Mouse (Mus musculus): Measurements from ENCODE around the gene E130308A19Rik. TPM values are rescaled to one million over a fixed set of nuclear protein-coding genes. Genes with fewer than 3 reads are reported as not detected.
A peak's percentile ranks its signal among the peaks of the same experiment; 100 is the strongest.

The E130308A19Rik gene
- total RNA-seq, 2 experiments from 2014 or later = 7.8 to 9.5 TPM

- DNase-seq = peak; percentile 94
- intact Hi-C loops (cut with DNase I) = loop anchor here (5.0 kb wide), 2 partner anchors 42 to 122 kb away; no protein-coding TSS in a partner anchor
Measured at GRCm38 (mm10) chr4:59805181-59805967, 179.4 kb downstream of the E130308A19Rik start, which contains the start of gene Snx30. Gene Snx30 (plus strand): TSS chr4:59805840.

GRCm38 (mm10) chr4:59805968-59806878 lies 180.2 kb downstream of the E130308A19Rik start:
- intact Hi-C loops (cut with DNase I) = loop anchor here (5.0 kb wide), 2 partner anchors 41 to 121 kb away; no protein-coding TSS in a partner anchor
- DNase-seq = peak in 1 of 2 experiments; percentile 49

DNA sequence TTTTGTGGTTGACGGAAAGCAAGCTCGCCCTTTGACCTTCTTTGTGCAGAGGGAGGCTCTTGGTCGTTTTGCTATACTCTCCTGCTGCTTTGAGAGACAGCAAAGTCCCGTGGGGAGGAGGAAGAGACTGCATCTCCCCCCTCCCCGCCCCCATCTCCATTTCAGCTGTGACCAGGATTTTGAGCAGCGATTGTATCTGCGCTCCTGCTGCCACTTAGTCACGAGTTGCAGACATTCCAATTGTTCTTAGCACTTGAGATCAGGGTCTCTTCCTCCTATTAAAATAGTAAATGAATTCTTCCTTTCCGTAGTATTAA lies 180.8 kb downstream of the E130308A19Rik start:
- no peak for DNase-seq
- intact Hi-C loops (cut with DNase I) = loop anchor here (5.0 kb wide), 2 partner anchors 40 to 120 kb away; no protein-coding TSS in a partner anchor

DNA sequence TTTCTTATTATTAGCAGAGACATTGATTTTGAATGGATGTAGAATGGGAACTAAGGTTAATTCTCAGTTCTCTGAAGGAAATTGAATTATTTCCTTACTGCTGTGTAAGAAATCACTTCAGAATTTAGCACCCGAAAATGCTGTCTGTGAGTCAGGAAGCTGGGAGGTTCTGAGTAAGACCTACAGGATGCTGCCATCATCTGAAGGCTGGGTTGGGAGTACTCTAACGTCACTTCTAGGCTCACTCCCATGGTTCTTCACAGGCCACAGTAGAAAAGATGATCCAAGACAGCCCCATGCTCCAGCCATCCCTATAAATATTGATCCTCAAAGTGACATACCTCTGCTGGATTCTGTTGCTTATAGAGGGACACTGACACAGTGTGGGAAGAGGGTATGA lies 181.5 kb downstream of the E130308A19Rik start:
- DNase-seq = no peak
- intact Hi-C loops (cut with DNase I) = loop anchor here (5.0 kb wide), 2 partner anchors 40 to 120 kb away; no protein-coding TSS in a partner anchor

GRCm38 (mm10) chr4:59808396-59808795 lies 182.4 kb downstream of the E130308A19Rik start:
- intact Hi-C loops (cut with DNase I) = loop anchor here (5.0 kb wide), 2 partner anchors 39 to 119 kb away; no protein-coding TSS in a partner anchor
- DNase-seq = no peak

Other genes with a start within 250 kb of the E130308A19Rik start
- 1 to 10 TPM in 1 of 2 experiments, under 1 TPM in 1; 0.98 to 1.5 TPM for gene Susd1, start 187.6 kb upstream of the E130308A19Rik start, total RNA-seq (2021)
- 10 to 100 TPM; 44.2 to 46.5 TPM for gene Ptbp3, start 76.8 kb upstream of the E130308A19Rik start, total RNA-seq (2021)
- 100 to 1,000 TPM; 247 to 266 TPM for gene Hsdl2, start 44.6 kb upstream of the E130308A19Rik start, total RNA-seq (2021)
- gene Inip, start 175.4 kb downstream of the E130308A19Rik start, total RNA-seq (2021) = 10 to 100 TPM; 10.3 to 12.3 TPM
- 1 to 10 TPM; 5.0 to 8.2 TPM for gene Snx30, start 179.6 kb downstream of the E130308A19Rik start, total RNA-seq (2021)

Measured in heart, postnatal 14 days (tissue).